Mouse (Mus musculus) right cerebral cortex, adult 2 months (tissue): ENCODE results near the gene Pard3b.
A peak's percentile ranks its signal among the peaks of the same experiment; 100 is the strongest.
"Not testable (repeated sequence)": the region's sequence is repeated elsewhere in the genome, so short reads cannot be mapped to it uniquely, and the experiment has no call there.

Source experiments
- DNase-seq, 2 experiments: peaks; one replicate each; pipeline ENCODE4 v3.0.0; 2021 to 2022; ENCODE audit warnings: low spot score in 2 of 2

The Pard3b gene

GRCm38 (mm10) chr1:62576939-62577590 lies 938.4 kb downstream of the Pard3b start:
- DNase-seq = no peak

- no peak for DNase-seq
Measured at GRCm38 (mm10) chr1:62579024-62579765, 940.6 kb downstream of the Pard3b start.

- DNase-seq = no peak
Measured at GRCm38 (mm10) chr1:62580314-62580935, 941.8 kb downstream of the Pard3b start.

- no peak for DNase-seq
Measured at GRCm38 (mm10) chr1:62582476-62582875, 943.9 kb downstream of the Pard3b start.

GRCm38 (mm10) chr1:62587536-62587935 lies 948.9 kb downstream of the Pard3b start:
- no peak for DNase-seq

- DNase-seq = no peak
Measured at GRCm38 (mm10) chr1:62591296-62592031, 952.8 kb downstream of the Pard3b start.

- peak; percentile 27 to 37 for DNase-seq
Measured at GRCm38 (mm10) chr1:62595401-62595800, 956.8 kb downstream of the Pard3b start.

- no peak for DNase-seq
Measured at GRCm38 (mm10) chr1:62597751-62598400, 959.3 kb downstream of the Pard3b start.

- no peak for DNase-seq
Measured at GRCm38 (mm10) chr1:62598551-62598950, 959.9 kb downstream of the Pard3b start.

- not testable (repeated sequence) for DNase-seq
Measured at GRCm38 (mm10) chr1:62604644-62605043, 966.0 kb downstream of the Pard3b start.

- DNase-seq = no peak
Measured at GRCm38 (mm10) chr1:62618109-62618665, 979.6 kb downstream of the Pard3b start.

- DNase-seq = no peak
Measured at GRCm38 (mm10) chr1:62619456-62619855, 980.8 kb downstream of the Pard3b start.

- DNase-seq = no peak
Measured at GRCm38 (mm10) chr1:62622447-62622846, 983.8 kb downstream of the Pard3b start.

- no peak for DNase-seq
Measured at GRCm38 (mm10) chr1:62624166-62624565, 985.5 kb downstream of the Pard3b start.

- no peak for DNase-seq
Measured at GRCm38 (mm10) chr1:62624836-62625235, 986.2 kb downstream of the Pard3b start.

- no peak for DNase-seq
Measured at GRCm38 (mm10) chr1:62625332-62625731, 986.7 kb downstream of the Pard3b start.

GRCm38 (mm10) chr1:62625819-62626505 lies 987.3 kb downstream of the Pard3b start:
- DNase-seq = no peak

- DNase-seq = no peak
Measured at GRCm38 (mm10) chr1:62629952-62630351, 991.3 kb downstream of the Pard3b start.

GRCm38 (mm10) chr1:62631511-62632305 lies 993.1 kb downstream of the Pard3b start:
- DNase-seq = no peak

GRCm38 (mm10) chr1:62632886-62633285 lies 994.3 kb downstream of the Pard3b start:
- DNase-seq = no peak
